Mouse (Mus musculus): Measurements from ENCODE around the gene Rufy1.
"Not testable (repeated sequence)": the region's sequence is repeated elsewhere in the genome, so short reads cannot be mapped to it uniquely, and the experiment has no call there.

Gene Rufy1

DNA sequence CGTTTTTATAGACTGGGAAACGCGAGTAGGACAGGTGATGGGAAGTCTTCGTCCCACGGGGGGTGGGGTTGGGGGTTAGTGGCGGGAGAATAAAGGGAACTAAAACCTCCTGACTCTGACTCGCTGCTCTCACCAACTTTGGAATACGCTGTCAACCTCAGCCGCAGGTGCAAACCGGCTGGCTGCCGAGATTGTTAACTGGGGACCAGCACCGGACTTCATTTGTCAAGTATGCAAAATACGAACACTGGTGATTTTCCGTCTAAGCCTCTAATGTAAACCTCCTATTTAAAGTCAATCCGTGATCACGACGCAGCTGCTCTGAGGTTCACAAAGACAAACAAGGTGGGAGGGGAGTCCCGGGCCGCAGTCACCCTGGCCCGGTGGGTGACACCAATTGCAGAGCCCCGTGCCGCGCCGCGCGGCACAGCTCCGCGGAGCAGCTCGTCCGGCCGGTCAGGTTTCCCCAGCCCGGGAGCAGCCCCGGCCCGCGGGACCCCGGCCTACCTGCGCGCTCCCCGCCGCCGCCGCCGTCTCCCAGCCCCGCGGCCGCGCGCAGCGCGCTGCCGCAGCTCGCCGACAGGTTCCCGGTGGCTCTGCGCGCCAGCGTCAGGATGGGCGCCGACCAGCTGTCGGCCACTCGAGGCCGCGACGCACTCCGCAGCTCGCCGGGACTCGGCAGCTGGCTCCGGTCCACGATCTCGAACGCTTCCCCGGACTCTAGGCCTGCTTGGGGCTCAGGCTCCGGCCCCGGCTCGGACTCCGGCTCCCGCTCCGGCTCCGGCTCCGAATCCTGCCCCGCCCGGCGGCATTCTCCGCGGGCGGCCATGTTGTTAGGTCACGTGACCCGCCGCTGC is at the start of gene Rufy1:
Gene Rufy1, minus strand, starts transcription at position 849 of the 857 bp plus-strand sequence.
- DNase-seq (ENCODE audit: low read depth) = peak; percentile 89

DNA sequence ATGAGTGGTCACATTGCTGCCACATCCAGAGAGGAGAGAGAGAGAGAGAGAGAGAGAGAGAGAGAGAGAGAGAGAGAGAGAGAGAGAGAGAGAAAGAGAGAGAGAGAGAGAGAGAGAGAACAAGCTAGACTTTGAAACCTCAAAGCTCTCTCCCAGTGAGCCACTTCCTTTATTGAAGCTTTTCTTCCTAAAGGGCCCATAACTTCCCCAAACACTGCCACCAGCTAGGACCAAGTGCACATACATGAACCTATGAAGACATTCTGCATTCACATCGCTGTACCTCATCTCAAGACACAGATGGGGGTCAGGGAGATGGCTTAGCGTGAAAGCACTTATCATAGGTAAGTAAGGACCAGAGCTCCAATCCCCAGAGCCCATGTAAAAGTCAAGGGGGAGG is 47.1 kb upstream of the Rufy1 start:
- no peak for DNase-seq (ENCODE audit: low read depth)

GRCm38 (mm10) chr11:50477486-50478070 is 46.7 kb upstream of the Rufy1 start:
- no peak for DNase-seq (ENCODE audit: low read depth)

DNA sequence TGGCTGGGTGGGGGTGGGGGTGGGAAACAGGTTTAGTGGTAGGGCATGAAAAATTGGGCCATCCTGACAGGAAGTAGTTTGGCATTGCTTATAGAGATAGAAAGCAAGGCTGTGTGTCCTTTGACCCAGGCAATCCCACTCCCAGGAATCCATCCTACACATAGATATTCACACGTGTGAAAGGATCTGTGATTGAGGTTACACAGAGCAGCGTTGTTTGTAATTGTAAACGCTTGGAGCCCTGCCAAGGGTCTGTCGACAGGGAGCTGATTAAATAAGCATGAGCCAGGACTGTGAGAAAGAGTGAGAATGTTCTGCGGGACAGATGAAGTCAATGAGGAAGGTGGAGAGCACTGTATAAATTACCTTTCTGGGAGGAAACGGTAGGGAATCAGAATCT is 46.0 kb upstream of the Rufy1 start:
- DNase-seq (ENCODE audit: low read depth) = no peak

GRCm38 (mm10) chr11:50473933-50474332 is 43.0 kb upstream of the Rufy1 start:
- no peak for DNase-seq (ENCODE audit: low read depth)

DNA sequence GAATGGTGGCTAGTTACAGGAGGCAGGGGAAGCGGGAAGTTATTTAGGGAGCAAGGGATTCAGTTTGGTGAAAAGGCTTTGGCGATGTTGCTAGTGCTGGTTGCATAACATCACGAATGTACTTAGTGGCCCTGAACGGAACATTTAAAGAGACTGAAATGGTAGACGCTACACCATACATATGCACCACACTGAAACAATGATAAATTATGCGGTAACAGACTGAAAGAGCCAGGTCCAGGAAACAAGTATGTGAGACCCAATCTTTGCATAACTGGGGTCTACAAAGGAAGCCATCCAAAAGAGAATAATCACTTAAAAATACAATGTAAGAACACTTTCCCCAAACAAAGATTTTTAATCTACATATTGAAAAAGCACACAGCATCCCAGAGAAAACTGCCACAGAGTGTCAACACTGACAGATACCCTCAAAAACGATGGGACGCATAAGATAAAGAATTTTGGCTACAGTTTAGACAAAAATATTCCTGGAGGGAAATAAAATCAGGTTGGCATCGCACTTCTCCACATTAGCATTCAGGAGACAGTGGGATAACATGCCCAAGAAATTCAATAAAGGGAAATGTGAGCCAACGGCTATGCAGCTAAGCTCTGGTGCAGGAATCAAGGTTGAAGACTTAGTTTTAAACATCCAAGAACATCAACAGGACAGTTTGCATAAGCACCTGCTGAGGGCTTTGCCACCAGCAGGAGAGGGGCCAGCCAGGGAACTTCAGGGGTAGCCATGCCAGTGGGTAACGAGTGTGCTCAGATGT is 41.4 kb upstream of the Rufy1 start:
- DNase-seq (ENCODE audit: low read depth) = no peak

DNA sequence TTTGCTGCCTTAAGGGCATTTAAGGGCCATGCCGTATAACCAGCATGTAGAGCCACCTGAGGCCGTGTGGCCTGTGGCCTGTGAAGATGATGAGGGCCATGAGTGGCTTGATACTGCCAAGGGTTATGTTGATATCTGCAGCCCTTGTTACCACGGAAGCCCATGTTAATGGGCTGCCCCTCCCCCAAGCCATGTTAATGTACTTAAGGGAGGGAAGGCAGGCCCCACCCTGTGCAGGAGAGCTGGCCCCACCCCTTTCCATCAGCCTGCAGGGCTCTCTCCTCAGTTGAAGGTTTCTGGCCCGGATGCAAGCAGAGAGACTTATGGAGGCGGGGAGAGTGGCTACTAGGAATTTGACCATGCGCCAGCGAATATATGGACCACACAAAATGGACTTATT is 30.6 kb upstream of the Rufy1 start:
- no peak for DNase-seq (ENCODE audit: low read depth)

- no peak for DNase-seq (ENCODE audit: low read depth)
Measured at GRCm38 (mm10) chr11:50459250-50459649, 28.3 kb upstream of the Rufy1 start.

GRCm38 (mm10) chr11:50457111-50457911 is 26.4 kb upstream of the Rufy1 start:
- no peak for DNase-seq (ENCODE audit: low read depth)

- no peak for DNase-seq (ENCODE audit: low read depth)
Measured at GRCm38 (mm10) chr11:50456455-50456854, 25.5 kb upstream of the Rufy1 start.

GRCm38 (mm10) chr11:50454934-50455333 is 24.0 kb upstream of the Rufy1 start:
- no peak for DNase-seq (ENCODE audit: low read depth)

- no peak for DNase-seq (ENCODE audit: low read depth)
Measured at GRCm38 (mm10) chr11:50450236-50450635, 19.3 kb upstream of the Rufy1 start.

- not testable (repeated sequence) for DNase-seq (ENCODE audit: low read depth)
Measured at GRCm38 (mm10) chr11:50448163-50448562, 17.2 kb upstream of the Rufy1 start.

- peak; percentile 78 for DNase-seq (ENCODE audit: low read depth)
Measured at GRCm38 (mm10) chr11:50443259-50444065, 12.5 kb upstream of the Rufy1 start.

DNA sequence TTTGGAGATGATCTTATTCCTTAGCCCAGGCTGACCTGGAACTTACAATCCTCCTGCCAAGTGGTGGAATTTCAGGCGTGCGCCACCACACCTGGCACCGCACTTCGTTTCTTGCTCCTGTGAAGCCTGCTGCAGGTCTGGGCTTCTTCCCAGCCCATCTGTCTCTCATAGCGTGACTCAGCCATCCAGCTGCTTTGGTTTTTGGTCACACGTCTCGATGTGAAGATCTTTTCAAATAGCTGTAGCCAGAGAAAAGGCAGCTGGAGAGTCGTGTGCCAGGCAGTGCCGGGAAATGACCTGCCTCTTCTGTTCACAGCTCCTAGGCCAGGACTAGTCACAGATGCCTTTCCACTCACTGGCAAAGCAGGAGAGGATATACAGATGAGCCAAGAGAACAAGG is 10.7 kb upstream of the Rufy1 start:
- no peak for DNase-seq (ENCODE audit: low read depth)

GRCm38 (mm10) chr11:50440691-50441090 is 9.8 kb upstream of the Rufy1 start:
- DNase-seq (ENCODE audit: low read depth) = no peak

DNA sequence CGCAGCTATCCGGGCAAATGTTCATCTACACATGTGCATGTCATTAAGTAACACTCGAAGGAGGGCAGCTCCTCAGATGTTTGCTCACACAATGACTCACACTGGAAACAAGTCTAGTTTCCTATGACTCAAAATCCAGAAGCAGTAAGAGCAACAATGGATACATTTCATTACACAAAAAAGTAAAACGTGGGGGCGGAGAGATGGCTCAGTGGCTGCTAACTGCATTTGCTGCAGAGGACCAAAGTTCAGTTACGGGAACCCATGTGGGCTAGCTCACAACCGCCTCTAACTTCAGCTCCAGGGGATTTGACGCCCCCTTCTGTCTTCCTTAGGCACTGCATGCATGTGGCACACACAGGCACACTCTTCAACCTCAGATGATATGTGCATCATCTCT is 8.9 kb upstream of the Rufy1 start:
- DNase-seq (ENCODE audit: low read depth) = peak; percentile 33

DNA sequence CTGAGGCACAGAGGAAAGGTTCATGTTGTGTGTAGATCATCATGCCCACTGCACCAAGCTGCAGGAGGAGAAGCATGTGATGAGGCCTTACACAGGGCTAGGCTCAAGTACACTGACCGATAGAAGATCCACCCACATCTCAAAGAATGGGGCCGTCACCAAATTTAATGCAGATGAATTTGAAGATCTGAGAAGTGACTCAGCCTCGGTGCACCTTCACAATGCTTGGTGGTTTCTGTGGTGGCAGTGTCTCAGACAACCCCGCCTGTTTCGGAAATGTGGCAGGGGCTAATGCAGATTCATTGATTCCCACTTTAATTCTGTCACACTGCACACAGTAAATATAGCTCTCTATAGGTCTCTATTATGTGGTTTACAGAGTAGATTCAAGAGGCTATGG is 2.0 kb upstream of the Rufy1 start:
- peak; percentile 10 for DNase-seq (ENCODE audit: low read depth)

GRCm38 (mm10) chr11:50432069-50432440 is 1.1 kb upstream of the Rufy1 start:
- no peak for DNase-seq (ENCODE audit: low read depth)

DNA sequence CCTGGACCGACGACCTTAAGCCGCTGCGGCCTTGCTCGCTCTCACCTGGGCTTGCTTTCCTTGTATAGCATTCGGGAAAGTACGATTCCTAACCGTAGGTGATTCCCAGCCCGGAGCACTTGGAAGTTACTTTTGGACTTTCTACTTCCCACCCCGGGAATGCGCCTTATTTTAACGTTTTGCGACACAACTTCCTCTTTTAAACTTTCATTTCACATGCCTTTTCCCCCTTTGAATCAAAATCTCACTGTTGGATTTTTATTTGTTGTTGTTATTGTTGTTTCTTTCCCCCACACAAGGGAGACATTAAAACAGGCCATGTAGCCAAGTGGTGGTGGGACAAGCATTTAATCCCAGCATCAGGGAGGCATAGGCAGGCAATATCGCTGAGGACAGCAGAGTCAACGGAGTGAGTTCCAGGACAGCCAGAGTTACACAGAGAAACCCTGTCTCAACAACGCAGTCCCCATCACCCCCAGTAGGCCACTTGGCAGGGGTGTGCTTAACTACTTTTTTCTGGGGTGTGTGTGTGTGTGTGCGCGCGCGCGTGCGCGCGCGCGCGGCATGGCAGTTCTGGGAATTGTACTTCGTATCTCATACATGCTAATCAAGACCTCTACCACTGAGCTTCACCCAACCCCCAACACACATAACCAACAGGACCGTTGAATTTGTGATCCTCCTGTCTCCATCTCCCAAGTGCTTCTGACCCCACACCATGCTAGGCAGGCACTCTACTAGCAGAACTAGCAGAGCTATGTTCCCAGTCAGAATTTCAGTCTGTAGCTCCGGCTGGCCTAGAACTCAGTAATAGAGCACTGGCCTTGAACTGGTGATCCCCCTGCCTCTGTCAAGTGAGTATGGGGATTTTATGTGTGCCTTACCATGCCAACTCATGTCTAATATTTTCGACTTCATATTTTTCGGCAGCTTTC is 476 bp upstream of the Rufy1 start:
- no peak for DNase-seq (ENCODE audit: low read depth)
